Mouse (Mus musculus) adrenal gland (tissue): ENCODE data around the gene Nae1.
"Not testable (repeated sequence)": the region's sequence is repeated elsewhere in the genome, so short reads cannot be mapped to it uniquely, and the experiment has no call there.

Source experiments
- intact Hi-C: fragments of 180-260 bp; cut with DNase I; formaldehyde crosslinking; loops from one replicate; pipeline ENCODE4 v1.15.1; 2025
- long read RNA-seq, 2 experiments: library from polyadenylated mRNA; unstranded; transcript quantifications; one replicate each; pipeline ENCODE4 v2.0.0; 2020; ENCODE audit warnings: borderline replicate concordance in 1 of 2; ENCODE audit not compliant: insufficient replicate concordance in 1 of 2

The Nae1 gene
- long read RNA-seq, experiment 1, transcript Nae1-211 (19 exons, 1,735 nt), result minor isoform, 7 of 74 reads
- long read RNA-seq, experiment 1, transcript Nae1-201 (20 exons, 1,808 nt), result major isoform, 56 of 74 reads
- long read RNA-seq, experiment 1, partial matches to known transcripts, result 1 of 74 reads
- long read RNA-seq, experiment 1, other reads (novel, unspliced or antisense), result 10 of 74 reads
- long read RNA-seq, experiment 2, transcript Nae1-211 (19 exons, 1,735 nt), result minor isoform, 12 of 76 reads
- long read RNA-seq, experiment 2, transcript Nae1-201 (20 exons, 1,808 nt), result major isoform, 46 of 76 reads
- long read RNA-seq, experiment 2, partial matches to known transcripts, result 11 of 76 reads
- long read RNA-seq, experiment 2, other reads (novel, unspliced or antisense), result 7 of 76 reads

- intact Hi-C loops, result loop anchor here (2.0 kb wide), 1 partner anchor 35 kb away; no protein-coding TSS in a partner anchor
Observed at GRCm38 (mm10) chr8:104533971-104534778, at the start of gene Nae1, which contains the start of gene Car7. Gene Nae1 (minus strand): TSS chr8:104534637. Gene Car7 (plus strand): TSS chr8:104534689.

- intact Hi-C loops, result not testable (repeated sequence)
Observed at GRCm38 (mm10) chr8:104577606-104578005, 43.2 kb upstream of the Nae1 start.

- intact Hi-C loops, result no loop called here
Observed at GRCm38 (mm10) chr8:104576820-104577219, 42.4 kb upstream of the Nae1 start.

DNA sequence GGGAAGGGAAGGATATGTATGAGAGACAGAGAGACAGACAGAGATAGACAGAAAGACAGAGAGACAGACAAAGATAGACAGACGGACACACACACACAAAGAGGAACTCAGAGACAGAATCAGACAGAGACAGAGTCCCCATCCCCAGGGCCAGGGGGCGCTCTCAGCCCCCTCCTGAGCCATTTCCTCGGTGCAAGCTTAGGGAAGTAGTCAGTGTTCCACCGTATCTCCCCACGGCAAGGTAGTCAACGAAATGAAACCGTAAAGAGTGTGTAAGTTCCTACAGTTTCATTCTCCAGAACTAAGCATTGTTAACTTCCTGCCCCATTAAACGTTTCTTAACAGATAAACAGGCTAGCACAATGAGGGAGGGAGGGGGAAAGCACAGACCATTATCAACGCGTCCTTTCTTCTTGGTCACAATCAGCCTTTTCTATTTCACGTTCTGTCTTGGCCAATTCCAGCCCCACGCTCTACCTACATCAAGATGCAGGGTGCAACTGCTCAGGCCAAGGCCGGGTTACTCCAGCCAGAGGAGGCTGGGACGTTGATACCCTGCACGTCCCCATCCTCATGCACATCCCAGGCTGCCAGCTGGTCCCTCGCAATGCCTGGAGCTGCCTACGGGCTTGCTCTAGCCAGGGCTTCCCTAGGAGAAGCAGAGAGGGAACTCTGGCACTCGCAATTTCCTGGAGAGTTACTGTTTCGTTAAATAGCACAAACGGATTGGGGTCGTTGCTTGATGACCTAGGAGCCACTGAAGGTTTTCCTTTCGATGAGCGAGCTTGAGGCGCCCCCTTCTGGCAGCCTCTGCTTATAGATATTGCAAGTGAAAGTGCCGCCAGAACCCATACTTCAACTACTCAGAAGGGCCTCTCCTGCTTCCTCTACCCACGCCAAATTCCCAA is 36.3 kb upstream of the Nae1 start:
- intact Hi-C loops, result loop anchor here (2.0 kb wide), 1 partner anchor 226 kb away; no protein-coding TSS in a partner anchor

DNA sequence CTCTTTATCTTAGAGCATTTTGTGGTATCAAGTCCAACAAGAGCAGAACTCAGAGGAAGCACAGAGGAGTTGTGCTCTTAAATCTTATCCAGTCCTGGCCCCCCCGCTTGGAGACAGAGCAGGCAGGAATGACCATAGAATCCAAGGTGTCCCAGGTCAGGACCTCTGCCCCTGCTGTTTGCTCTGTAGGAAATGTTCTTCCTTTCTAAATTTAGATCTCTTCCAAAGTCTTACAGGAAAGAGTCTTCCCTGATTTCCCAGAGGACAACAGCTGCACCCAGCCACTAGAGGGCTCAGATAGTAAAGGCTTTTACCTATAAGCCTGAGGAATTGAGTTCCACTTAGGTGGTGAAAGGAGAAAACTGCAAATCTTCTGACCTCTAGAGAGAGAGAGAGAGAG is 35.1 kb upstream of the Nae1 start:
- intact Hi-C loops, result loop anchor here (2.0 kb wide), 1 partner anchor 35 kb away; the partner anchor contains the start of genes Car7 and Nae1

DNA sequence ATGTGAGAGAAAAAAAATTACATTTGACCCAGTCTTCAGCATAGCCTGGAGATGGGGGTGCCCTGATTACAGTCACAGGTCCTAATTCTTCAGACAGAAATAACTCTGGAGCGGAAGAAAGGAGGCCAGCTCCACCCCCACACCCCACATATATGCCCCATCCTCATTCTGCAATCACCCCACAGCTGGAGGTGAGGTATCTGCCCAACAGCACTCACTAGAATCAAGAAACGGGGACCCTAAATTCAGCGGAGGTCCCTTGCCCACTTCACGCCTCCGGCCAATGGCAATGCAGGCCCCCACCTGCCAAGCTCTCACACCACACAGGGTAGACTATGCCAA is 31.0 kb upstream of the Nae1 start:
- intact Hi-C loops, result no loop called here

GRCm38 (mm10) chr8:104564633-104565456 is 30.4 kb upstream of the Nae1 start:
- intact Hi-C loops, result no loop called here

DNA sequence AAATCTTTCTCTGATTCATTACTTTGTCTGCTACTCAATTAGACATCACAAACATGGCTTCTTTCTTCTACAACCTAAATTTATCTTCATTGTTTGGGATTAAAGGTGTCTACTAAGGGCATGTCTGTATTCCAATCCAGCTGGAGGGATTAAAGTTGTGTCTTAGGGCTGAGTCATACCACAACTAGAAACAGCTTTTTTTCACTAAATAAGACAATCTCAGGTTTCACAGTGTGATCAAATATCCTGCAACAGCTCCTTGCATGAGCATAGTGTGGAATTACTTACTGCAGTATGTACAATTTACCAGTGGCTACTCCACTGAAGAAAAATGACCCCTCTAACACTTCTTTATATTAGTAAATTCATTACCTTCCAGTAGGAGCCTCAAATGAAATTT is 26.3 kb upstream of the Nae1 start:
- intact Hi-C loops, result no loop called here

DNA sequence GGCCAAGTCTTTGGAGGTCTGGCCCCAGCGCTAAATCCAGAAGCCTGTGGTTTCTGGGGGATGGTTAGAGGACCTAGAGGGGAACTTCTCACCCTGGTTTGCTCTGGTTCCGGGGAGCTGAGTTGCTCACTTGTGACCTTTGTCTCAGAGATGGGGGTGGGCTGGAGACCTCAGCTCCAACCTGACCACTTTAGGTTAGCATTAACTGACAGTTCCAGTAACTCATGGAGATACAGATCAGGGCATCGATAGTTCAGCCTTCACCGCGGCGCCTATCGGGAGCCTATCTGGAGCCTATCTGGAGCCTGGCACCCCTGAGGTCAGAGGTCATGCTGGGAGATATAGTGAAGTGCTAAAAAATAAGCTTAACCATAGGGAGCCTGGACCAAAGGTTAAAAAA is 22.8 kb upstream of the Nae1 start:
- intact Hi-C loops, result no loop called here

- intact Hi-C loops, result no loop called here
Observed at GRCm38 (mm10) chr8:104555191-104555590, 20.8 kb upstream of the Nae1 start.

DNA sequence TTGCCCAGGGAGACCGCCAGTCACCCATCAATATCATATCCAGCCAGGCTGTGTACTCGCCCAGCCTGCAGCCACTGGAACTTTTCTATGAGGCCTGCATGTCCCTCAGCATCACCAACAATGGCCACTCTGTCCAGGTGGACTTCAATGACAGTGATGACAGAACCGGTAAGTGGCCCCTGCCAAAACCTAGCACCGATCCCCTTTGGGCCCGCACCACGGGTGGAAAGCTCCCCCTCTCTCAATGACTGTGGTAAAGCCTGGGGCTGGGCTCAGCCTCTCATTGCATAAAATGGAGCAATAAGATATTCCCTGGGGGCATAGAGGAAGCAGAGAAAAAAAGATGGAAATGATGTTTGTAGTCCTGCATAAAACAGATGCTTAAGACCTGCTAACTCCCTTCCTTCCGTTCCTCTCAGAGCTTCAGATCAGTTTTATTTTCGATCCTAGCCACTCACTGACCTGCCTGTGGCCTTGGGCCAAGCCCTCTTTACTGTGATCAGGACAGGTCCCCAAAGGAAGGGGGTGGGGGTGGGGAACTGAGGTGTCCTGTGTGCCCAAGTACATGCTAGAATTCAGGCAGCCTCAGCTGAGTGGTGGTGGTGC is 9.1 kb upstream of the Nae1 start:
- intact Hi-C loops, result no loop called here

DNA sequence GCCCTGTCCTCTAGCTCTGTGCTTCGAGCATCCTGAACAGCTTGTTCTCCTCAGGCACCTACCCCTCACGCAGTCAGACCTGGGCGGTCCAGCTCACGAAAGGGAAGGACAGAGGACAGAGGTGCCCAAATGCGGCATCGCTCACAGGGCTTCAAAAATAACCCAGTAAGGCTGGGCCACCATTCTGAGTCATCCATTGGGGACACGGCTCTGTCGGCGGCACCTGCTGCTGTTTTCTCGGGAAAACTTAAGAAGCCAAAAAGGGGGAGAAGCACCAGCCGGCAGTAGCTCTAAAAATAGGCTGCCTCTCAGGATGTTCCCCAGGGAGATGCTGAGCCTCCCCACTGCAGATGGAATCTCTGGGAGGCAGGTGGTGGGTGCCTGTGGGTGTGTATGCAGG is 7.7 kb upstream of the Nae1 start:
- intact Hi-C loops, result no loop called here

DNA sequence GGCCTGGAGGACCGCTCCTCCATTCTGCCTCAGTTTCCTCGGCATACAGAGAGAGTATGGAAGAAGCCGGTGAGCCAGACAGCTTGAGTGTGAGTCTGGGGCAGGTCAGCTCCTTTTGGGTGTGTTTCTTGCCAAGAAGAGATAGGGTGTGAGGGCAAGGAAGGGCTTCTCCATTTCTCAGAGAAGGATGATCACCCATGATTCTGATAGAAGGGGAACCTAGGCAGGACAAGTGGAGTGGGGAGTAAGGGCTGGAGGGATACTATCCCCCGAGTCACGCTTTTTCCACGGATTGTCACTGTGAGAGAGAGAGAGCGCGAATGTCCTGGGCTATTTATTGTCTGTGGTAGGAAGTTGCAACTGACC is 7.1 kb upstream of the Nae1 start:
- intact Hi-C loops, result no loop called here

- intact Hi-C loops, result no loop called here
Observed at GRCm38 (mm10) chr8:104540710-104541514, 6.5 kb upstream of the Nae1 start.

DNA sequence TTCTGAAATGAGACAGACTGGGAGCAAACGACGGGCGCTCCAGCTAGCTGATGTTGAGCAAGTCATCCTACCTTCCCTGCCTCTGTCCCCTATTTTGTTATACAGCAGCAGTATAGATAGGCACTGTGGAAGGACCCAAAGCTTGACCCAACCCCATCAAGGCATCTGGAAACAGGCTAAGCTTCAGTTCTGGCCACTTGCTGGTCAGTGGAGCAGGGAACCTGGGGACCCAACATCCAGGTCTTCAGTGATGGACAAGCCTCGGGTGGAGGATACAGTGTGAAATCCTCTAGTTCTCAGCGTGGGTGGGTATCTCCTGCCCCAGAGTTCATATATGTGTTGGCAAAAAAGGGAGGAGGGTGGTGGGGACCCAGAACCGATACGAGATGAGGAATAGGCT is 5.8 kb upstream of the Nae1 start:
- intact Hi-C loops, result no loop called here

DNA sequence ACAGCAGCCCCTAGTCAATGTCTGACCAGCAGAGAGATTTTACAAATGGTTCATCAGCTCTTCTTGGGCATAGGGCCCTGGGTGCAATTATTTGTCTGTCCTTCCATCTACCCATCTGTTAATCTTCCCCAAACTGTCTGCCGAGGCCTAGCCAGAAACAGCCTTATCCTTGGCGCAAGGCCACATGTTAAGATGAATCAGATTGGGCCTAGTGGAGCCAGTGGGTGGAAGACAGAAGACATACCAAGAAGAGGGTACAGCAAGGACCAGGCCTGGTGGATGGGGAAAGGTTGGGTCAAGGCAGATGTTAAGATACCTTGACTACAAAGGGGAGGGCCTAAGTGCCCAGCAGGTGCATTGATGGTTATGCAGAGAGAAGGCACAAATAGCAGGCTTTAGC is 5.1 kb upstream of the Nae1 start:
- intact Hi-C loops, result no loop called here

DNA sequence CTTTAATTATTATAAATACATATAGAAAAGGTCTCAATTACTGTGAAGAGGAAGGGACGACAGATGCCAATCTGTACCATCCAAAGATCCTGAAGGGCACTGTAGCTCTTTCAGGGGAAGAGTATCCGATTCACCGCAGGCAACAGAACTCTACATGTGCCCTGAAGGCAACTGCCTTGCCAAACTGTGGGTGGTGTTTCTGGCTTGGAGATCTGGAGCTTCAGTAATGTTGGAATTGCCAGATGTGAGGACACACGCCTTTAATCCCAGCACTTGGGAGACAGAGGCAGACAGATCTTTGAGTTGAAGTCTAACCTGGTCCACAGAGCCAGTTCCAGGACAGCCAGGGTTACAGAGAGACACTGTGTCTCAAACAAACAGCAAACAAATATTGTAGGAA is 4.5 kb upstream of the Nae1 start:
- intact Hi-C loops, result no loop called here

GRCm38 (mm10) chr8:104536028-104536427 is 1.6 kb upstream of the Nae1 start:
- intact Hi-C loops, result no loop called here

DNA sequence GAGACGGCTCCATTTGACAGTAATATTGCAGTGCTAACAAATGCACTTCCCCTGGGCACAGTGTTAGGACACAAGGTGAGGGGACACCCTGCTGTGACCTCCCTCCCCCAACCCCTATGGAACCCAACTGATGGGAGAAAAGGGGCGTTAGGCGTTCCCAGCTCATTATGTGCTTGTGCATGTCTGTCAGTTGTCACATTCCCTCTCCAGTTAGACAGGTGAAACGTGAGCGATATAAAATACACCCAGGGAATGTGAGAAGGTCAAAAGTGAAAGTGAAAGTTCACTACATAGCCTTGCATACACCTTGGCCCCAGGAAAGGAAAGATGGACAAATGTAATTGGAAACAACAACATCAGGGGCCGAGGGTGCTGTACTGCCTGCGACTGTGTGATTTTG is 941 bp upstream of the Nae1 start:
- intact Hi-C loops, result loop anchor here (2.0 kb wide), 1 partner anchor 33 kb away; no protein-coding TSS in a partner anchor
